Mouse (Mus musculus): Measurements from ENCODE around the gene Cyp2c40. TPM values are rescaled to one million over a fixed set of nuclear protein-coding genes. Genes with fewer than 3 reads are reported as not detected.
"Not testable (repeated sequence)": the region's sequence is repeated elsewhere in the genome, so short reads cannot be mapped to it uniquely, and the experiment has no call there.

The Cyp2c40 gene
- polyA plus RNA-seq (2015; fragmentation: Nextera tagmentation; extraction: Ambion mirVana), result not detected in 2 replicates

- not testable (repeated sequence) for H3K4me1 ChIP-seq; H3K4me3 ChIP-seq; H3K27ac ChIP-seq (replicated peaks); H3K27me3 ChIP-seq (replicated peaks); H3K36me3 ChIP-seq; H3K4me2 ChIP-seq; H3K9me3 ChIP-seq; H3K9ac ChIP-seq; ATAC-seq (ENCODE audit: extremely low read depth, insufficient number of reproducible peaks, low FRiP score, low TSS enrichment)
- WGBS, result 81% methylated on average over 3 of the region's 3 CpGs
Observed at GRCm38 (mm10) chr19:39812714-39813113, at the start of gene Cyp2c40. TSS of gene Cyp2c40 (minus strand) at chr19:39812814.

- H3K9me3 ChIP-seq; H3K27ac ChIP-seq (replicated peaks); H3K4me3 ChIP-seq; H3K4me2 ChIP-seq; H3K4me1 ChIP-seq; ATAC-seq (ENCODE audit: extremely low read depth, insufficient number of reproducible peaks, low FRiP score, low TSS enrichment); H3K36me3 ChIP-seq; H3K9ac ChIP-seq; H3K27me3 ChIP-seq (replicated peaks): not testable (repeated sequence)
- 56% methylated on average over 2 of the region's 2 CpGs for WGBS
Observed at GRCm38 (mm10) chr19:39820931-39821330, 8.3 kb upstream of the Cyp2c40 start.

- ATAC-seq (ENCODE audit: extremely low read depth, insufficient number of reproducible peaks, low FRiP score, low TSS enrichment); H3K4me3 ChIP-seq; H3K4me1 ChIP-seq; H3K4me2 ChIP-seq; H3K9ac ChIP-seq; H3K27ac ChIP-seq (replicated peaks); H3K36me3 ChIP-seq; H3K9me3 ChIP-seq; H3K27me3 ChIP-seq (replicated peaks): not testable (repeated sequence)
- 76% methylated on average over 1 of the region's 1 CpGs for WGBS
Observed at GRCm38 (mm10) chr19:39816400-39816799, 3.8 kb upstream of the Cyp2c40 start.

- not testable (repeated sequence) for H3K36me3 ChIP-seq; H3K4me2 ChIP-seq; H3K27ac ChIP-seq (replicated peaks); H3K4me1 ChIP-seq; H3K27me3 ChIP-seq (replicated peaks); H3K9ac ChIP-seq; H3K4me3 ChIP-seq; H3K9me3 ChIP-seq; ATAC-seq (ENCODE audit: extremely low read depth, insufficient number of reproducible peaks, low FRiP score, low TSS enrichment)
- 62% methylated on average over 4 of the region's 4 CpGs for WGBS
Observed at GRCm38 (mm10) chr19:39815991-39816390, 3.4 kb upstream of the Cyp2c40 start.

GRCm38 (mm10) chr19:39785458-39785857, 27.2 kb downstream of the Cyp2c40 start:
- H3K27ac ChIP-seq (replicated peaks); H3K4me2 ChIP-seq; H3K9me3 ChIP-seq; H3K36me3 ChIP-seq; H3K4me1 ChIP-seq; H3K4me3 ChIP-seq; H3K27me3 ChIP-seq (replicated peaks); H3K9ac ChIP-seq; ATAC-seq (ENCODE audit: extremely low read depth, insufficient number of reproducible peaks, low FRiP score, low TSS enrichment): not testable (repeated sequence)
- 48% methylated on average over 2 of the region's 2 CpGs for WGBS

- Histone ChIP-seq H3K4me1 (no peaks in the 10 kb centered on the region), H3K36me3 (no peaks in the 10 kb centered on the region), H3K27ac (replicated peaks) (no peak overlapping the region), H3K4me2 (no peak overlapping the region), H3K9ac (no peak overlapping the region), H3K4me3 (no peak overlapping the region), H3K27me3 (replicated peaks) (no peaks in the 10 kb centered on the region), H3K9me3 (peaks cover 3% of the 10 kb centered on the region; the same call in 1 of the 2 replicates)
- no peak for ATAC-seq (ENCODE audit: extremely low read depth, insufficient number of reproducible peaks, low FRiP score, low TSS enrichment)
- 40% methylated on average over 1 of the region's 1 CpGs for WGBS
Observed at GRCm38 (mm10) chr19:39745357-39745756, 67.3 kb downstream of the Cyp2c40 start.

GRCm38 (mm10) chr19:39744361-39744760, 68.3 kb downstream of the Cyp2c40 start:
- H3K4me1 ChIP-seq; H3K36me3 ChIP-seq; H3K4me3 ChIP-seq; H3K27me3 ChIP-seq (replicated peaks); H3K4me2 ChIP-seq; H3K9me3 ChIP-seq; H3K27ac ChIP-seq (replicated peaks); H3K9ac ChIP-seq; ATAC-seq (ENCODE audit: extremely low read depth, insufficient number of reproducible peaks, low FRiP score, low TSS enrichment): not testable (repeated sequence)
- WGBS, result 68% methylated on average over 1 of the region's 1 CpGs

- no peak for ATAC-seq (ENCODE audit: extremely low read depth, insufficient number of reproducible peaks, low FRiP score, low TSS enrichment)
- H3K4me1 ChIP-seq, result no peaks in the 10 kb centered on the region
- no peak within 1 kb of the TSS for H3K4me2 ChIP-seq
- 72% methylated on average over 2 of the region's 2 CpGs for WGBS
- H3K9me3 ChIP-seq, result peaks cover 3% of the 10 kb centered on the region; the same call in 1 of the 2 replicates
- H3K27ac ChIP-seq (replicated peaks), result no peak within 1 kb of the TSS
- H3K36me3 ChIP-seq, result no peaks in the 10 kb centered on the region
- no peak within 1 kb of the TSS for H3K4me3 ChIP-seq
- H3K27me3 ChIP-seq (replicated peaks), result no peaks in the 10 kb centered on the region
- H3K9ac ChIP-seq, result no peak within 1 kb of the TSS
Observed at GRCm38 (mm10) chr19:39740920-39741319, 71.7 kb downstream of the Cyp2c40 start, which contains the start of gene Cyp2c68. TSS of gene Cyp2c68 (minus strand) at chr19:39741054.

Other genes starting within 250 kb of the Cyp2c40 start
- not detected in 2 replicates for gene Cyp2c67, start 163.8 kb downstream of the Cyp2c40 start, polyA plus RNA-seq (2015; fragmentation: Nextera tagmentation; extraction: Ambion mirVana)
- gene Cyp2c68, start 71.8 kb downstream of the Cyp2c40 start, polyA plus RNA-seq (2015; fragmentation: Nextera tagmentation; extraction: Ambion mirVana), result 0.62 and 3.1 TPM in 2 replicates
- gene Cyp2c69, start 74.0 kb upstream of the Cyp2c40 start, polyA plus RNA-seq (2015; fragmentation: Nextera tagmentation; extraction: Ambion mirVana), result not detected in 2 replicates
- not detected in 2 replicates for gene Cyp2c37, start 179.6 kb upstream of the Cyp2c40 start, polyA plus RNA-seq (2015; fragmentation: Nextera tagmentation; extraction: Ambion mirVana)

Data from heart, embryonic 13.5 days (tissue).